Mouse (Mus musculus) olfactory bulb, adult 2 months (tissue): ENCODE data around the gene Cacybp. TPM values are rescaled to one million over a fixed set of nuclear protein-coding genes. Genes with fewer than 3 reads are reported as not detected.

Experiments
- H3K27ac ChIP-seq: fragments of 200-500 bp; 2 replicates; pipeline ENCODE4 v1.5.1; 2012; ENCODE audit warnings: low read depth, low read length; ENCODE audit not compliant: insufficient read depth
- H3K4me1 ChIP-seq: fragments of 200-500 bp; 2 replicates; pipeline ENCODE4 v1.6.1; 2012; ENCODE audit warnings: low read length; ENCODE audit not compliant: control insufficient read depth, insufficient read depth
- H3K4me3 ChIP-seq: fragments of 200-500 bp; 2 replicates; pipeline ENCODE4 v1.5.1; 2012; ENCODE audit warnings: mild to moderate bottlenecking, low read depth, low read length, moderate library complexity; ENCODE audit not compliant: insufficient read depth
- CTCF ChIP-seq: fragments of 200-500 bp; IDR thresholded peaks from 2 replicates; pipeline ENCODE4 v1.5.1; 2012; ENCODE audit warnings: low read depth, mild to moderate bottlenecking, low read length, moderate library complexity; ENCODE audit not compliant: insufficient read depth
- POLR2A ChIP-seq: fragments of 200-500 bp; IDR thresholded peaks from 2 replicates; pipeline ENCODE4 v1.6.1; 2012; ENCODE audit warnings: mild to moderate bottlenecking, low read depth, low read length, moderate library complexity; ENCODE audit not compliant: insufficient read depth
- WGBS: fragments of 180-500 bp; shearing (Covaris S2); methylation state at CpG from one replicate; pipeline ENCODE4 v1.1.7; 2018; 5-methylcytosine and 5-hydroxymethylcytosine counted together
- polyA plus RNA-seq: library from polyadenylated mRNA; stranded (reverse); fragments of >200 nt; gene quantifications from 2 replicates; pipeline ENCODE4 v1.2.4, GENCODE M21; 2012; ENCODE audit warnings: low replicate concordance; ENCODE audit not compliant: missing spikeins, insufficient read depth, insufficient read length

The Cacybp gene
- polyA plus RNA-seq, 1 experiment = 146 TPM

GRCm38 (mm10) chr1:160195337-160195663 is 17.4 kb downstream of the Cacybp start:
- H3K27ac ChIP-seq = no peak overlapping the region
- WGBS = under 1% methylated on average over 13 of the region's 13 CpGs
- TF ChIP-seq POLR2A = no peak
- no peak for TF ChIP-seq CTCF

GRCm38 (mm10) chr1:160194529-160195336 is 17.9 kb downstream of the Cacybp start, which contains the start of gene Mrps14:
TSS of gene Mrps14 (plus strand) at chr1:160195215.
- peak within 1 kb of the TSS; percentile 51 for H3K4me3 ChIP-seq
- H3K4me1 ChIP-seq = no peaks in the 10 kb centered on the region
- no peak within 1 kb of the TSS for H3K27ac ChIP-seq
- TF ChIP-seq CTCF = peak; percentile 62
- peak; percentile 70 for TF ChIP-seq POLR2A
- WGBS = 2% methylated on average over 31 of the region's 31 CpGs

More at GRCm38 (mm10) chr1:160195337-160195663, 17.4 kb downstream of the Cacybp start:
- Histone ChIP-seq H3K4me3 (peak overlapping the region; percentile 51), H3K4me1 (no peaks in the 10 kb centered on the region)

- Histone ChIP-seq H3K4me1 (no peaks in the 10 kb centered on the region), H3K27ac (no peak overlapping the region), H3K4me3 (no peak overlapping the region)
- TF ChIP-seq POLR2A (no peak), CTCF (no peak)
- 6% methylated on average over 5 of the region's 5 CpGs for WGBS
Measured at GRCm38 (mm10) chr1:160184506-160184905, 28.2 kb downstream of the Cacybp start.

GRCm38 (mm10) chr1:160181216-160181615 is 31.5 kb downstream of the Cacybp start:
- WGBS = 80% methylated on average over 4 of the region's 4 CpGs
- no peak for TF ChIP-seq POLR2A

GRCm38 (mm10) chr1:160176903-160177302 is 35.8 kb downstream of the Cacybp start:
- WGBS = 62% methylated on average over 8 of the region's 8 CpGs
- Histone ChIP-seq H3K4me3 (no peak overlapping the region), H3K4me1 (no peaks in the 10 kb centered on the region), H3K27ac (no peak overlapping the region)
- TF ChIP-seq POLR2A (no peak), CTCF (no peak)

More at GRCm38 (mm10) chr1:160181216-160181615, 31.5 kb downstream of the Cacybp start:
- Histone ChIP-seq H3K27ac (no peak overlapping the region), H3K4me3 (no peak overlapping the region), H3K4me1 (no peaks in the 10 kb centered on the region)

- 91% methylated on average over 4 of the region's 5 CpGs for WGBS
- no peaks in the 10 kb centered on the region for H3K4me1 ChIP-seq
- no peak overlapping the region for H3K4me3 ChIP-seq
- H3K27ac ChIP-seq = no peak overlapping the region
- TF ChIP-seq POLR2A = no peak
- no peak for TF ChIP-seq CTCF
Measured at GRCm38 (mm10) chr1:160166600-160166999, 46.1 kb downstream of the Cacybp start.

- TF ChIP-seq CTCF (no peak), POLR2A (no peak)
- 55% methylated on average over 2 of the region's 2 CpGs for WGBS
- H3K4me3 ChIP-seq = no peak overlapping the region
Measured at GRCm38 (mm10) chr1:160158190-160158589, 54.5 kb downstream of the Cacybp start.

GRCm38 (mm10) chr1:160153480-160153879 is 59.2 kb downstream of the Cacybp start, which contains the start of gene Tnn:
TSS of gene Tnn (minus strand) at chr1:160153580.
- H3K4me1 ChIP-seq = peaks cover 6% of the 10 kb centered on the region
- TF ChIP-seq POLR2A (no peak), CTCF (no peak)
- no peak within 1 kb of the TSS for H3K27ac ChIP-seq
- no peak within 1 kb of the TSS for H3K4me3 ChIP-seq
- WGBS = 46% methylated on average over 8 of the region's 8 CpGs

More at GRCm38 (mm10) chr1:160158190-160158589, 54.5 kb downstream of the Cacybp start:
- Histone ChIP-seq H3K4me1 (peaks cover 6% of the 10 kb centered on the region), H3K27ac (no peak overlapping the region)

Other genes with a start within 250 kb of the Cacybp start
- gene 4930523C07Rik, start 168.5 kb downstream of the Cacybp start, polyA plus RNA-seq = not detected in 2 replicates
- gene Tnn, start 59.3 kb downstream of the Cacybp start, polyA plus RNA-seq = not detected in 2 replicates
- gene Mrps14, start 17.7 kb downstream of the Cacybp start, polyA plus RNA-seq = not detected in 2 replicates